Mouse (Mus musculus): ENCODE measurements around the gene Prkcsh.

The Prkcsh gene

GRCm38 (mm10) chr9:22049721-22050270, 47.2 kb downstream of the Prkcsh start:
- CTCF ChIA-PET = no interaction called here

- CTCF ChIA-PET = no interaction called here
These were observed 47.8 kb downstream of the Prkcsh start for GRCm38 (mm10) chr9:22050351-22050889.

GRCm38 (mm10) chr9:22051161-22051957, 48.8 kb downstream of the Prkcsh start:
- CTCF ChIA-PET = no interaction called here

GRCm38 (mm10) chr9:22051958-22052254, 49.3 kb downstream of the Prkcsh start, which contains the start of gene Elavl3:
Elavl3 (minus strand) TSS chr9:22052023.
- CTCF ChIA-PET = no interaction called here

GRCm38 (mm10) chr9:22053657-22054056, 51.1 kb downstream of the Prkcsh start:
- CTCF ChIA-PET = no interaction called here

GRCm38 (mm10) chr9:22054411-22055076, 51.9 kb downstream of the Prkcsh start:
- CTCF ChIA-PET = interaction anchor here (0.6 kb wide), 1 partner anchor 74 kb away, joined by 4 read pairs; no protein-coding TSS in a partner anchor

- CTCF ChIA-PET = no interaction called here
These were observed 53.1 kb downstream of the Prkcsh start for GRCm38 (mm10) chr9:22055713-22056112.

GRCm38 (mm10) chr9:22056303-22056910, 53.8 kb downstream of the Prkcsh start:
- CTCF ChIA-PET = no interaction called here

GRCm38 (mm10) chr9:22057031-22057517, 54.5 kb downstream of the Prkcsh start:
- CTCF ChIA-PET = no interaction called here

GRCm38 (mm10) chr9:22058011-22058424, 55.4 kb downstream of the Prkcsh start:
- CTCF ChIA-PET = no interaction called here

- CTCF ChIA-PET = no interaction called here
These were observed 58.7 kb downstream of the Prkcsh start for GRCm38 (mm10) chr9:22061339-22061738.
